Mouse (Mus musculus): ENCODE measurements around the gene Bach2. TPM values are rescaled to one million over a fixed set of nuclear protein-coding genes. Genes with fewer than 3 reads are reported as not detected.

The Bach2 gene
- total RNA-seq, 2 experiments from 2014 or later = 4.7 to 6.4 TPM

- DNase-seq = no peak
- intact Hi-C loops (cut with DNase I; ENCODE audit: low total_unique reads) = no loop called here
Observed at GRCm38 (mm10) chr4:32220129-32220491, 18.5 kb upstream of the Bach2 start.

- DNase-seq = peak; percentile 45
- intact Hi-C loops (cut with DNase I; ENCODE audit: low total_unique reads) = no loop called here
Observed at GRCm38 (mm10) chr4:32220961-32221360, 17.6 kb upstream of the Bach2 start.

- no peak for DNase-seq
- intact Hi-C loops (cut with DNase I; ENCODE audit: low total_unique reads) = no loop called here
Observed at GRCm38 (mm10) chr4:32223563-32223962, 15.0 kb upstream of the Bach2 start.

- DNase-seq = no peak
- intact Hi-C loops (cut with DNase I; ENCODE audit: low total_unique reads) = no loop called here
Observed at GRCm38 (mm10) chr4:32225191-32225590, 13.4 kb upstream of the Bach2 start.

- intact Hi-C loops (cut with DNase I; ENCODE audit: low total_unique reads) = no loop called here
- no peak for DNase-seq
Observed at GRCm38 (mm10) chr4:32227970-32228557, 10.5 kb upstream of the Bach2 start.

GRCm38 (mm10) chr4:32229266-32229665 is 9.3 kb upstream of the Bach2 start:
- intact Hi-C loops (cut with DNase I; ENCODE audit: low total_unique reads) = no loop called here
- DNase-seq = no peak

- DNase-seq = no peak
- intact Hi-C loops (cut with DNase I; ENCODE audit: low total_unique reads) = loop anchor here (10.0 kb wide), 1 partner anchor 177 kb away; no protein-coding TSS in a partner anchor
Observed at GRCm38 (mm10) chr4:32231258-32232055, 7.1 kb upstream of the Bach2 start.

- intact Hi-C loops (cut with DNase I; ENCODE audit: low total_unique reads) = loop anchor here (5.0 to 10.0 kb wide), 3 partner anchors 84 to 301 kb away; no protein-coding TSS in a partner anchor
- no peak for DNase-seq
Observed at GRCm38 (mm10) chr4:32235920-32236705, 2.5 kb upstream of the Bach2 start.

GRCm38 (mm10) chr4:32238921-32239748 is 531 bp downstream of the Bach2 start:
- peak; percentile 79 for DNase-seq
- intact Hi-C loops (cut with DNase I; ENCODE audit: low total_unique reads) = loop anchor here (5.0 to 10.0 kb wide), 3 partner anchors 87 to 298 kb away; no protein-coding TSS in a partner anchor

GRCm38 (mm10) chr4:32239749-32240131 is 1.1 kb downstream of the Bach2 start:
- intact Hi-C loops (cut with DNase I; ENCODE audit: low total_unique reads) = loop anchor here (5.0 to 10.0 kb wide), 4 partner anchors 65 to 298 kb away; no protein-coding TSS in a partner anchor
- DNase-seq = peak; percentile 76

- intact Hi-C loops (cut with DNase I; ENCODE audit: low total_unique reads) = loop anchor here (10.0 kb wide), 1 partner anchor 64 kb away; no protein-coding TSS in a partner anchor
- DNase-seq = no peak
Observed at GRCm38 (mm10) chr4:32240457-32241030, 1.9 kb downstream of the Bach2 start.

- intact Hi-C loops (cut with DNase I; ENCODE audit: low total_unique reads) = loop anchor here (10.0 kb wide), 1 partner anchor 63 kb away; no protein-coding TSS in a partner anchor
- no peak for DNase-seq
Observed at GRCm38 (mm10) chr4:32241351-32241980, 2.9 kb downstream of the Bach2 start.

- intact Hi-C loops (cut with DNase I; ENCODE audit: low total_unique reads) = loop anchor here (10.0 kb wide), 1 partner anchor 63 kb away; no protein-coding TSS in a partner anchor
- no peak for DNase-seq
Observed at GRCm38 (mm10) chr4:32242122-32242615, 3.6 kb downstream of the Bach2 start.

GRCm38 (mm10) chr4:32243458-32243857 is 4.9 kb downstream of the Bach2 start:
- DNase-seq = no peak
- intact Hi-C loops (cut with DNase I; ENCODE audit: low total_unique reads) = loop anchor here (10.0 kb wide), 1 partner anchor 61 kb away; no protein-coding TSS in a partner anchor

- intact Hi-C loops (cut with DNase I; ENCODE audit: low total_unique reads) = loop anchor here (10.0 kb wide), 1 partner anchor 61 kb away; no protein-coding TSS in a partner anchor
- DNase-seq = no peak
Observed at GRCm38 (mm10) chr4:32244092-32244745, 5.6 kb downstream of the Bach2 start.

- intact Hi-C loops (cut with DNase I; ENCODE audit: low total_unique reads) = loop anchor here (10.0 kb wide), 1 partner anchor 59 kb away; no protein-coding TSS in a partner anchor
Observed at GRCm38 (mm10) chr4:32245586-32245985, 7.0 kb downstream of the Bach2 start.

GRCm38 (mm10) chr4:32246020-32246419 is 7.4 kb downstream of the Bach2 start:
- intact Hi-C loops (cut with DNase I; ENCODE audit: low total_unique reads) = loop anchor here (10.0 kb wide), 1 partner anchor 59 kb away; no protein-coding TSS in a partner anchor
- DNase-seq = no peak

More at GRCm38 (mm10) chr4:32245586-32245985, 7.0 kb downstream of the Bach2 start:
- DNase-seq = no peak
